In the genomic region with DNA sequence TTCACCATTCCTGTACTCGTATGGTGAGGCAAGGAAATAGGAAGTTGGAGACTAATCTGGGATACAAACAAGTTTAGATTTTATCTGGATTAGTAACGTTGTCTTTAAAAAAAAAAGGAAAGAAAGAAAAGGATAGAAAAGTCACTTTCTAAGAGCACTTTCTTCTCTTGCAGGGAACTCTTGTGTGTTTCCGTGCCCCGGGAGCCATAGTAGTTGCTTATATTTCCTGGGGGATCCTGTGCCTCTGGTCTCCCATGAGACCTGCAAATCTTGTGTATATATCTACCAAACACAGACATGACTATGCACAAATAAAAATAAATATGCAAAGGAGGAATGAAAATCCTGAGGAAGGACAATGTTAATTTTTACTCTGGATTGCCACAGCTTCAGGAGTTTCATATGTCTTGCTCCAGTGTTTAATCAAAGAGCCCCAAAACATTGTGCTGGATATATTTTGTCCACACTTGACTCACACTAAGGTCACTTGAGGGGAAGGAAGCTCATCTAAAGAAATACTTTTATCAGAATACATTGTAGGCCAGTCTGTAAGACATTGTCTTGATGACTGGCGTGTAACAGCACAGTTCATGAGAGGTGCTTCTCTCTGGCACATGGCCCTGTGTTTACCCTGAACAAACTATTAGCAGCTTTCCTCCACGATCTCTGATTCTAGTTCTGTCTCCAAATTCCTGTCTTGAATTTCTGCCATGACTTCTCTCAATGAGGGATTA, we compare ENCODE assay signal across 8 mouse cellular contexts. TPM values are rescaled to one million over a fixed set of nuclear protein-coding genes. Genes with fewer than 3 reads are reported as not detected.
DNase-seq lines count a peak whose midpoint lies in the region; ATAC-seq lines count a peak whose summit lies in the region.
"Had no signal": no experiment of that assay in that cellular context is flagged by ENCODE, and none has a peak within 500 bp of the region (broad histone marks: within the 10 kb centered on the region; RNA-seq: fewer than 3 reads in every experiment).

No protein-coding gene starts in this region.

- peak; percentile 9 for DNase-seq in retina, embryonic 14.5 days (ENCODE audit: low spot score)
- no peak for DNase-seq in retina, postnatal 1 day
- DNase-seq in liver, embryonic 11.5 days (ENCODE audit: low spot score): no peak
- no peak for DNase-seq in urinary bladder, adult 18-20 months (ENCODE audit: low spot score in 2 of 2)
- DNase-seq in gastrocnemius, postnatal 4 days (ENCODE audit: low spot score in 2 of 2): no peak
- DNase-seq: cerebellum, postnatal 25 days had no signal

- H3K4me2 ChIP-seq in forebrain, embryonic 13.5 days: peak overlapping the region; percentile 74
- peak overlapping the region; percentile 92 for H3K4me2 ChIP-seq in liver, embryonic 11.5 days

- 41% methylated on average over 6 of the region's 6 CpGs for WGBS in forebrain, embryonic 13.5 days
- 43% methylated on average over 6 of the region's 6 CpGs for whole genome bisulfite sequencing in liver, embryonic 11.5 days

- H3K27ac ChIP-seq in forebrain, embryonic 13.5 days: peak overlapping the region; percentile 91
- peak overlapping the region; percentile 99 for H3K27ac ChIP-seq in liver, embryonic 11.5 days (ENCODE audit: low read depth, low read length)

- H3K36me3 ChIP-seq in forebrain, embryonic 13.5 days (ENCODE audit: poor library complexity, severe bottlenecking): no peaks in the 10 kb centered on the region
- H3K36me3 ChIP-seq in liver, embryonic 11.5 days (ENCODE audit: control insufficient read depth, insufficient read depth, low read length): no peaks in the 10 kb centered on the region

- H3K27me3 ChIP-seq in forebrain, embryonic 13.5 days: no peaks in the 10 kb centered on the region
- no peaks in the 10 kb centered on the region for H3K27me3 ChIP-seq in liver, embryonic 11.5 days (replicated peaks; ENCODE audit: control insufficient read depth, insufficient read depth, low read length)

- H3K9ac ChIP-seq in forebrain, embryonic 13.5 days: peak overlapping the region; percentile 82
- peak overlapping the region; percentile 89 for H3K9ac ChIP-seq in liver, embryonic 11.5 days (ENCODE audit: low read depth, low read length)

- no peaks in the 10 kb centered on the region for H3K9me3 ChIP-seq in forebrain, embryonic 13.5 days (replicated peaks)
- no peaks in the 10 kb centered on the region for H3K9me3 ChIP-seq in liver, embryonic 11.5 days (ENCODE audit: control insufficient read depth, low read length)

- peak overlapping the region; percentile 48 for H3K4me3 ChIP-seq in forebrain, embryonic 13.5 days
- H3K4me3 ChIP-seq in liver, embryonic 11.5 days (ENCODE audit: low read depth, low read length): peak overlapping the region; percentile 53

- peaks cover 35% of the 10 kb centered on the region for H3K4me1 ChIP-seq in forebrain, embryonic 13.5 days
- H3K4me1 ChIP-seq in liver, embryonic 11.5 days (replicated peaks; ENCODE audit: control insufficient read depth, insufficient read depth, low read length): peaks cover 14% of the 10 kb centered on the region

- ATAC-seq in forebrain, embryonic 13.5 days: no peak
- no peak for ATAC-seq in liver, embryonic 11.5 days (replicated peaks; ENCODE audit: low FRiP score)
- ATAC-seq in cerebellum, adult (ENCODE audit: insufficient number of reproducible peaks, low FRiP score, low TSS enrichment): no peak

RNA-seq across cellular contexts. Expression of gene Hist1h3d, which starts 1.5 kb away (rescaled TPM):
- 8.8 TPM in 2 replicates for polyA plus RNA-seq in forebrain, embryonic 13.5 days (2015; fragmentation: Nextera tagmentation; extraction: Ambion mirVana)
- 7.7 and 8.5 TPM in 2 replicates for polyA plus RNA-seq in liver, embryonic 11.5 days (2014; fragmentation: Nextera tagmentation; extraction: Ambion mirVana)
- 10 to 100 TPM; 55.2 to 69.3 TPM for total RNA-seq in gastrocnemius, postnatal 4 days (2021)

RNA-seq across cellular contexts. Expression of gene Hist1h2ad, which starts 2.9 kb away (rescaled TPM):
- polyA plus RNA-seq in forebrain, embryonic 13.5 days (2015; fragmentation: Nextera tagmentation; extraction: Ambion mirVana): 3.8 and 4.8 TPM in 2 replicates
- 0.84 and 0.92 TPM in 2 replicates for polyA plus RNA-seq in liver, embryonic 11.5 days (2014; fragmentation: Nextera tagmentation; extraction: Ambion mirVana)
- 10 to 100 TPM; 51.6 to 79.2 TPM for total RNA-seq in gastrocnemius, postnatal 4 days (2021)

RNA-seq across cellular contexts. Expression of gene Hist1h2bf, which starts 3.1 kb away (rescaled TPM):
- 10.3 and 11.2 TPM in 2 replicates for polyA plus RNA-seq in forebrain, embryonic 13.5 days (2015; fragmentation: Nextera tagmentation; extraction: Ambion mirVana)
- polyA plus RNA-seq in liver, embryonic 11.5 days (2014; fragmentation: Nextera tagmentation; extraction: Ambion mirVana): 1.8 TPM in 2 replicates
- 100 to 1,000 TPM; 240 to 292 TPM for total RNA-seq in gastrocnemius, postnatal 4 days (2021)

RNA-seq across cellular contexts. Expression of gene Hist1h4d, which starts 4.3 kb away (rescaled TPM):
- 160 and 172 TPM in 2 replicates for polyA plus RNA-seq in forebrain, embryonic 13.5 days (2015; fragmentation: Nextera tagmentation; extraction: Ambion mirVana)
- polyA plus RNA-seq in liver, embryonic 11.5 days (2014; fragmentation: Nextera tagmentation; extraction: Ambion mirVana): 92.8 and 99.3 TPM in 2 replicates
- total RNA-seq in gastrocnemius, postnatal 4 days (2021): 100 to 1,000 TPM; 302 to 338 TPM

RNA-seq across cellular contexts. Expression of gene Hist1h2bg, which starts 5.9 kb away (rescaled TPM):
- polyA plus RNA-seq in forebrain, embryonic 13.5 days (2015; fragmentation: Nextera tagmentation; extraction: Ambion mirVana): 8.9 and 11.5 TPM in 2 replicates
- polyA plus RNA-seq in liver, embryonic 11.5 days (2014; fragmentation: Nextera tagmentation; extraction: Ambion mirVana): 5.7 and 6.3 TPM in 2 replicates
- total RNA-seq in gastrocnemius, postnatal 4 days (2021): 100 to 1,000 TPM; 491 to 581 TPM
